Mouse (Mus musculus): Measurements from ENCODE around the gene Ywhah. TPM values are rescaled to one million over a fixed set of nuclear protein-coding genes. Genes with fewer than 3 reads are reported as not detected.

Ywhah gene
- 152 TPM for polyA plus RNA-seq (2014; fragmentation: Illumina TruSeq; extraction: RNeasy Lipid Tissue Mini Kit (QIAGEN cat#74804); ENCODE audit: insufficient read depth, low read depth, low replicate concordance)

DNA sequence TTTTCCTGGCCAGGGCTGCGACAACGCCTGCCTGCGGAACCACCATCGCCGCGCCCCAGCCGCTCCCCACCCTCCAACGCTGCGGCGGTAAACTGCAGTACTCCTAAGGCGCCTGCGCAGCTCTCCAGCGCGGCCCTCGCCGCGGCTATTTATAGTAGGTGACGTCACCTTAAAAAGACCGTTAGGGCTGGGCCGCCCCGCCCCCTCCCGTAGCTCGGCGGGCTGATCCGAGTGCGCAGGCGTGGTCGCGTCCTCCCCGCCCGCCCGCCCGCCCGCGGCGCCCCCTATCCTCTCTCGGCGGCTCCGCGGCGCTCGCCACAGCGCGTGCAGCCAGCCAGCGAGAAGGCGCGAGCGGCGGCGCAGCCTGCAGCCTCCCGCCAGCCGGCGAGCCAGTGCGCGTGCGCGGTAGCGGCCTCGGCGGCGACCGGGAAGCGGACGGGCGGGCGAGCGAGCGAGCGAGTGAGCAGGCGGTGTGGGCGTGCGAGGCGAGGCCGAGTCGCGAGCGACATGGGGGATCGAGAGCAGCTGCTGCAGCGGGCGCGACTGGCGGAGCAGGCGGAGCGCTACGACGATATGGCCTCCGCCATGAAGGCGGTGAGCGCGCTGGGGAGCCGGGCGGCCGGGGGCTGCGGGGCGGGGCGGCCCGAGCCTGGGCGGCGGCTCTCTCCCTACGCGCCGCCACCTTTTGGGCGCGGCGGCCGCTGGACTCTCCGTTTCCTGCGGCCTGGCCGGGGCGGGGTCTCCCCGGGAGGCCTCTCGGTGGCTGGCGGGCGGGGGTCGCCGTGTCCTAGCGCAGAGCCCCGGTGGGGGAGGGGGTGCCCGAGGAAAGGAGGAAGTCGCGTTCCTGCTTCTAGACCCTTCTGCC is at the start of gene Ywhah:
Ywhah (plus strand) TSS at position 256 of the 865 bp plus-strand sequence.

Other genes starting within 250 kb of the Ywhah start
- gene Pisd, start 233.2 kb upstream of the Ywhah start, polyA plus RNA-seq (2014; fragmentation: Illumina TruSeq; extraction: RNeasy Lipid Tissue Mini Kit (QIAGEN cat#74804); ENCODE audit: insufficient read depth, low read depth, low replicate concordance) = 37.5 TPM
- gene Gm20671, start 191.7 kb upstream of the Ywhah start, polyA plus RNA-seq (2014; fragmentation: Illumina TruSeq; extraction: RNeasy Lipid Tissue Mini Kit (QIAGEN cat#74804); ENCODE audit: insufficient read depth, low read depth, low replicate concordance) = not detected
- 2.2 TPM for gene Prr14l, start 164.6 kb upstream of the Ywhah start, polyA plus RNA-seq (2014; fragmentation: Illumina TruSeq; extraction: RNeasy Lipid Tissue Mini Kit (QIAGEN cat#74804); ENCODE audit: insufficient read depth, low read depth, low replicate concordance)
- gene Depdc5, start 155.1 kb upstream of the Ywhah start, polyA plus RNA-seq (2014; fragmentation: Illumina TruSeq; extraction: RNeasy Lipid Tissue Mini Kit (QIAGEN cat#74804); ENCODE audit: insufficient read depth, low read depth, low replicate concordance) = 5.8 TPM
- gene Slc5a1, start 85.4 kb downstream of the Ywhah start, polyA plus RNA-seq (2014; fragmentation: Illumina TruSeq; extraction: RNeasy Lipid Tissue Mini Kit (QIAGEN cat#74804); ENCODE audit: insufficient read depth, low read depth, low replicate concordance) = 0.95 TPM
- 71.1 TPM for gene Spon2, start 199.6 kb downstream of the Ywhah start, polyA plus RNA-seq (2014; fragmentation: Illumina TruSeq; extraction: RNeasy Lipid Tissue Mini Kit (QIAGEN cat#74804); ENCODE audit: insufficient read depth, low read depth, low replicate concordance)